Mouse (Mus musculus): ENCODE data around the gene Ccnf. TPM values are rescaled to one million over a fixed set of nuclear protein-coding genes. Genes with fewer than 3 reads are reported as not detected.

Ccnf gene
- polyA plus RNA-seq, 1 experiment: 38.1 TPM

DNA sequence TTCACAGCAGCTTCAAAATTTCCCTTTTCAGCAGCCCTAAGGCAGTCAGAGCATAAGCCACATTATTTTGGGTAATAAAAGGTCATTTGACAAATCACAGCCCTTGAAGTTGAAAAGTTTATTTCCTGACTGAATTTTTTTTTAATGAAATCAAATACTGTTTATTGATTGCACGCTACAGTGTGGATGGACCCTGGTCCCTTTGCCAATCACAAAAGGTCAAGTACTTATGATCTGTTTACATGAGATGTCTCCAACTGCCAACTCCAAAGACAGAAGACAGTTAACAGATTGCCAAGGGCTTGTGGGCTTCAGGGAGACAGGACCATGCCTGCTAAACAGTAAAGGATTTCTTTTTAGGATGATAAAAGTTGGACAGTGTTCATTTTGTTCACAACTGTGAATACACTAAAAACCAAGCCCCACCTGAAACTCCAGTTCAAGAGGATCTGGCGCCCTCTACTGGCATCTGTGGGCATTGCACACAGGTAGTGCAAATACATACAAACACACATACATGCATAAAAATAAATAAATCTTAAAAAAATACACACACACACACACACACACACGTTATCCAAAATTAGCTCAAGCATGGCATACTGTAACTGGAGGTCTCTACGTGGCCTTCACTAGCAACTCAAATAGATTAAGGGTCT lies 7.8 kb downstream of the Ccnf start:
- TF ChIP-seq USF1 (IDR thresholded peaks at IDR 0.05; ENCODE audit: low read depth) (no peak), CEBPB (IDR thresholded peaks at IDR 0.05; ENCODE audit: low read depth) (no peak), CTCF (IDR thresholded peaks at IDR 0.05; ENCODE audit: control insufficient read depth, insufficient read depth, insufficient read length) (no peak), MYOG (IDR thresholded peaks at IDR 0.05; ENCODE audit: control insufficient read depth, extremely low read depth, insufficient read length) (no peak), FOSL1 (IDR thresholded peaks at IDR 0.05; ENCODE audit: insufficient read depth, low read length, poor library complexity, severe bottlenecking) (no peak), MYOD1 (IDR thresholded peaks at IDR 0.05; ENCODE audit: control insufficient read depth, insufficient read length, low read depth) (no peak), MAX (IDR thresholded peaks at IDR 0.05) (no peak)
- peaks cover 66% of the 10 kb centered on the region for H3K36me3 ChIP-seq (ENCODE audit: control insufficient read depth, insufficient read depth)
- peaks cover 30% of the 10 kb centered on the region for H3K79me3 ChIP-seq (ENCODE audit: low read depth)
- H3ac ChIP-seq (ENCODE audit: control insufficient read depth, insufficient read length, low read depth): no peak overlapping the region
- H3K27me3 ChIP-seq (ENCODE audit: control insufficient read depth, insufficient read depth, insufficient read length): no peaks in the 10 kb centered on the region
- peaks cover 55% of the 10 kb centered on the region for H3K79me2 ChIP-seq (ENCODE audit: control insufficient read depth, insufficient read depth)
- H3K4me3 ChIP-seq (ENCODE audit: insufficient read depth, poor library complexity, severe bottlenecking): no peak overlapping the region

GRCm38 (mm10) chr17:24236921-24237320 lies 14.4 kb downstream of the Ccnf start:
- Histone ChIP-seq H3K4me3 (ENCODE audit: insufficient read depth, poor library complexity, severe bottlenecking) (no peak overlapping the region), H3K79me2 (ENCODE audit: control insufficient read depth, insufficient read depth) (peaks cover 14% of the 10 kb centered on the region), H3K27me3 (ENCODE audit: control insufficient read depth, insufficient read depth, insufficient read length) (no peaks in the 10 kb centered on the region), H3K36me3 (ENCODE audit: control insufficient read depth, insufficient read depth) (peaks cover 88% of the 10 kb centered on the region), H3K79me3 (ENCODE audit: low read depth) (peaks cover 4% of the 10 kb centered on the region), H3ac (ENCODE audit: control insufficient read depth, insufficient read length, low read depth) (no peak overlapping the region)
- TF ChIP-seq MYOG (IDR thresholded peaks at IDR 0.05; ENCODE audit: control insufficient read depth, extremely low read depth, insufficient read length) (no peak), FOSL1 (IDR thresholded peaks at IDR 0.05; ENCODE audit: insufficient read depth, low read length, poor library complexity, severe bottlenecking) (no peak), MYOD1 (IDR thresholded peaks at IDR 0.05; ENCODE audit: control insufficient read depth, insufficient read length, low read depth) (no peak), USF1 (IDR thresholded peaks at IDR 0.05; ENCODE audit: low read depth) (no peak), CEBPB (IDR thresholded peaks at IDR 0.05; ENCODE audit: low read depth) (no peak), MAX (IDR thresholded peaks at IDR 0.05) (no peak), CTCF (IDR thresholded peaks at IDR 0.05; ENCODE audit: control insufficient read depth, insufficient read depth, insufficient read length) (no peak)

GRCm38 (mm10) chr17:24236479-24236878 lies 14.8 kb downstream of the Ccnf start:
- no peak overlapping the region for H3K4me3 ChIP-seq (ENCODE audit: insufficient read depth, poor library complexity, severe bottlenecking)
- H3ac ChIP-seq (ENCODE audit: control insufficient read depth, insufficient read length, low read depth): no peak overlapping the region
- H3K79me2 ChIP-seq (ENCODE audit: control insufficient read depth, insufficient read depth): peaks cover 10% of the 10 kb centered on the region
- H3K79me3 ChIP-seq (ENCODE audit: low read depth): peaks cover 2% of the 10 kb centered on the region
- H3K27me3 ChIP-seq (ENCODE audit: control insufficient read depth, insufficient read depth, insufficient read length): no peaks in the 10 kb centered on the region
- no peak for TF ChIP-seq USF1 (IDR thresholded peaks at IDR 0.05; ENCODE audit: low read depth)
- no peak for TF ChIP-seq FOSL1 (IDR thresholded peaks at IDR 0.05; ENCODE audit: insufficient read depth, low read length, poor library complexity, severe bottlenecking)
- TF ChIP-seq MYOG (IDR thresholded peaks at IDR 0.05; ENCODE audit: control insufficient read depth, extremely low read depth, insufficient read length): no peak
- TF ChIP-seq CTCF (IDR thresholded peaks at IDR 0.05; ENCODE audit: control insufficient read depth, insufficient read depth, insufficient read length): no peak
- peak; percentile 68 for TF ChIP-seq MYOD1 (IDR thresholded peaks at IDR 0.05; ENCODE audit: control insufficient read depth, insufficient read length, low read depth)
- peaks cover 88% of the 10 kb centered on the region for H3K36me3 ChIP-seq (ENCODE audit: control insufficient read depth, insufficient read depth)

DNA sequence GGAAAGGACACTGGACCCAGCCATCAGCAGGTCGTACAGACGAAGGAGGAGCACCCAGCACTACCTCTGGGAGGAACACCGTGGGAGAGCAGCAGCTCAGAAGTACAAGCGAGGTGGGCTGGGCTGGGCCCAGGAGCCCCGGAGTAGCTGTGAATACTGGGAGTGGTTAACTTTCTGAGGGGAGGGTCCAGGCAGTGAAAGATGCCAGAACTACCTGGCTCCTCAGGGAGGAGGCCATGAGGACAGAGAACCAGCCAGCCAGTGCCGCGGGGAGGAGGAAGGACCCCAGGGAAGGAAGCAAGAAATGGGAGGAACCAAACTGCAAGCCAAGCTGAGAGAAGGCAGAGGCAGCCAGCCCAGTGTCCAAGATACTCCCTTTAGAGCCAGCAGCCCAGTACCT lies 23.3 kb downstream of the Ccnf start:
- TF ChIP-seq FOSL1 (IDR thresholded peaks at IDR 0.05; ENCODE audit: insufficient read depth, low read length, poor library complexity, severe bottlenecking): no peak
- no peaks in the 10 kb centered on the region for H3K79me2 ChIP-seq (ENCODE audit: control insufficient read depth, insufficient read depth)
- H3K79me3 ChIP-seq (ENCODE audit: low read depth): no peaks in the 10 kb centered on the region
- H3K27me3 ChIP-seq (ENCODE audit: control insufficient read depth, insufficient read depth, insufficient read length): no peaks in the 10 kb centered on the region
- no peak overlapping the region for H3K4me3 ChIP-seq (ENCODE audit: insufficient read depth, poor library complexity, severe bottlenecking)
- H3ac ChIP-seq (ENCODE audit: control insufficient read depth, insufficient read length, low read depth): no peak overlapping the region
- H3K36me3 ChIP-seq (ENCODE audit: control insufficient read depth, insufficient read depth): peaks cover 55% of the 10 kb centered on the region

GRCm38 (mm10) chr17:24226721-24227120 lies 24.6 kb downstream of the Ccnf start:
- Histone ChIP-seq H3K4me3 (ENCODE audit: insufficient read depth, poor library complexity, severe bottlenecking) (no peak overlapping the region), H3K79me2 (ENCODE audit: control insufficient read depth, insufficient read depth) (no peaks in the 10 kb centered on the region), H3ac (ENCODE audit: control insufficient read depth, insufficient read length, low read depth) (no peak overlapping the region), H3K36me3 (ENCODE audit: control insufficient read depth, insufficient read depth) (peaks cover 55% of the 10 kb centered on the region), H3K79me3 (ENCODE audit: low read depth) (no peaks in the 10 kb centered on the region), H3K27me3 (ENCODE audit: control insufficient read depth, insufficient read depth, insufficient read length) (no peaks in the 10 kb centered on the region)
- TF ChIP-seq MAX (IDR thresholded peaks at IDR 0.05) (no peak), MYOG (IDR thresholded peaks at IDR 0.05; ENCODE audit: control insufficient read depth, extremely low read depth, insufficient read length) (no peak), CTCF (IDR thresholded peaks at IDR 0.05; ENCODE audit: control insufficient read depth, insufficient read depth, insufficient read length) (no peak), USF1 (IDR thresholded peaks at IDR 0.05; ENCODE audit: low read depth) (no peak), FOSL1 (IDR thresholded peaks at IDR 0.05; ENCODE audit: insufficient read depth, low read length, poor library complexity, severe bottlenecking) (no peak), MYOD1 (IDR thresholded peaks at IDR 0.05; ENCODE audit: control insufficient read depth, insufficient read length, low read depth) (no peak), CEBPB (IDR thresholded peaks at IDR 0.05; ENCODE audit: low read depth) (no peak)

DNA sequence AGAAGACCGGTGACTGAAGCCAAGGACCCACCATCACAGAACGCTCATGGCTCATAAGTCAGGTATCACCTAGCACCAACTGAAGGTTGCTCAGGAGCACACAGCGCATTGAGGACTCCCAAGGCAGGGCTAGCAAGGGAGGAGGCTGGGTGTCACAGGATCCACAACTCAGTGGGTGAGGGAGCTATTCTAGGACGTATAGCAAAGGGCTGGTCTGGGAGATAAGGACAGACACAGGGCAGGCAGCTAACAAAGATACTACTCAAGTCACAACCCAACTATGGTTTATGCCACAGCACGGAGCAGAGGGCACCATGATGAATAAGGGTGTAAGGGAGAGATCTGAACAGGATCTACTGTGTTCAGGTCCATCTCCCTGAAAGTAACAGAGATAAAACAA lies 25.4 kb downstream of the Ccnf start:
- no peaks in the 10 kb centered on the region for H3K27me3 ChIP-seq (ENCODE audit: control insufficient read depth, insufficient read depth, insufficient read length)
- no peak overlapping the region for H3K4me3 ChIP-seq (ENCODE audit: insufficient read depth, poor library complexity, severe bottlenecking)
- H3K36me3 ChIP-seq (ENCODE audit: control insufficient read depth, insufficient read depth): peaks cover 52% of the 10 kb centered on the region
- H3K79me2 ChIP-seq (ENCODE audit: control insufficient read depth, insufficient read depth): no peaks in the 10 kb centered on the region
- TF ChIP-seq USF1 (IDR thresholded peaks at IDR 0.05; ENCODE audit: low read depth): no peak
- TF ChIP-seq MYOG (IDR thresholded peaks at IDR 0.05; ENCODE audit: control insufficient read depth, extremely low read depth, insufficient read length): no peak
- no peak for TF ChIP-seq MYOD1 (IDR thresholded peaks at IDR 0.05; ENCODE audit: control insufficient read depth, insufficient read length, low read depth)
- TF ChIP-seq MAX (IDR thresholded peaks at IDR 0.05): no peak
- no peak for TF ChIP-seq CTCF (IDR thresholded peaks at IDR 0.05; ENCODE audit: control insufficient read depth, insufficient read depth, insufficient read length)
- TF ChIP-seq FOSL1 (IDR thresholded peaks at IDR 0.05; ENCODE audit: insufficient read depth, low read length, poor library complexity, severe bottlenecking): no peak
- no peak for TF ChIP-seq CEBPB (IDR thresholded peaks at IDR 0.05; ENCODE audit: low read depth)
- no peak overlapping the region for H3ac ChIP-seq (ENCODE audit: control insufficient read depth, insufficient read length, low read depth)
- H3K79me3 ChIP-seq (ENCODE audit: low read depth): no peaks in the 10 kb centered on the region
